Mouse (Mus musculus) embryo, embryonic 10.5 days (tissue): ENCODE measurements around the gene Fnbp1.
A peak's percentile ranks its signal among the peaks of the same experiment; 100 is the strongest.
"Not testable (repeated sequence)": the region's sequence is repeated elsewhere in the genome, so short reads cannot be mapped to it uniquely, and the experiment has no call there.

Experiments used
- DNase-seq: peaks from one replicate; pipeline ENCODE4 v3.0.0-alpha.2; 2015; ENCODE audit warnings: low spot score

Gene Fnbp1

DNA sequence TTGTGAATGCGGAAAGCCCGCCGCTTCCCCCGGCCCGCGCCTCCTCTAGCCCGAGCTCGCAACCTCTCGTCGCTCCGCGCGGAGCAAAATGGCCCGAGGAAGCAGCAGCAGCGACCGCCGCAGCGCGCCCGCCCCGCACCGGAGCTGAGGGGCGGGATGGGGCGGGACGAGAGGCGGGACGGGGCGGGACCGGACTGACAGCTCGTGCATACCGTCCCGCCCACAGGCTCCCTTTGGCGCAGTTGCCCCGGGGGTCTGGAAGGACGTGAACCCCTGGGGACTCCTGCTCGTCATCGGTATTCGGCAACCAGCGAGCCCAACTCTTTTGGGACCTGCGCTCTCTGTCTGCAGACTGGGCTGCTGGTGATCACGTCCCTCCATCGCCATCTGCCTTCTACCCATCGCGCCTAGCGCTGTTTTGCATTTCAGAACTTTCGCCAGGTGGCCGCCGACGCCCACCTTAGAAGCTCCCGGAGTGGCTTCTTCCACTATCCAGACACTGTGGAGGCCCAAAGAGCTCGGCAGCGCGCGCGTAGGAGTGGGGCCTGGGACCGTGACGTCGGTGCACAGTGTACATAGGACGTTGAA is at the start of gene Fnbp1:
Fnbp1 (minus strand) TSS at position 142 of the 588 bp plus-strand sequence.
- DNase-seq: peak; percentile 88

DNA sequence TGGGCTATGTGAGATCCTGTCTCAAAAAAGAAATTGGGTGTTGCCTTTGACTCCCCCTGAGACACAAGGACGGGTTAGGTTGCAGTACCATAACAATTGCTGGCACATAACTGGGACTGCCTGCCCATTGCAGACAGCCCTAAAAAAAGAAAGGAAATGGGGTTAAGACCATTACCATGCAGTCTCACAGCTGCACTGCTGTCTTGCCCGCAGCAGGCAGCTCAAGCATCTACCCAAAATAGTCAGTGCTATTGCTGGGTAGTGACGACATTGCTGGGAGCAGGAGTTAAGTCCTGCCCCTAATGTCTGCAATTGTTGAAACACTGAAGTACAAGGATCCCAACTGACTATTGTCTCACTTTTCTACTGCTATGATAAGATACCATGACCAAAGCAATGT is 47.8 kb upstream of the Fnbp1 start:
- DNase-seq: no peak

DNA sequence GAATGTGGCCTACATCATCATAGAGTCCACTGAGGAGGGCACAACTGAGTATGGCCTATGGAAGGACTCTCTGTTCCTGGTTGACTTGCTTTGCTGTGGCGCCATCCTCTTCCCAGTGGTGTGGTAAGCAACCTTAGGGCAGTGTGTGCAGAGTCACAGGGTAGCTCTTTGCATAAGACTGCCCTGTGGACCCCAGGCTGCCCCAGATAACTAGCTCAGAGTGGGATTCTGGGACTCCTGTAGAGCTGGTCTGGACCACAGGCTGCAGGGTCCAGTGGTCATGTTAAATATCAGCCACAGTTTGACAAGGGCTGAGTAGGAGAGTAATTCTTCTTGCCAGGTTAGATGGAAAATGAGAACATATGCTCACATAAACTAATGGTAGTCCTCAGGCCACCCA is 46.9 kb upstream of the Fnbp1 start:
- DNase-seq: no peak

DNA sequence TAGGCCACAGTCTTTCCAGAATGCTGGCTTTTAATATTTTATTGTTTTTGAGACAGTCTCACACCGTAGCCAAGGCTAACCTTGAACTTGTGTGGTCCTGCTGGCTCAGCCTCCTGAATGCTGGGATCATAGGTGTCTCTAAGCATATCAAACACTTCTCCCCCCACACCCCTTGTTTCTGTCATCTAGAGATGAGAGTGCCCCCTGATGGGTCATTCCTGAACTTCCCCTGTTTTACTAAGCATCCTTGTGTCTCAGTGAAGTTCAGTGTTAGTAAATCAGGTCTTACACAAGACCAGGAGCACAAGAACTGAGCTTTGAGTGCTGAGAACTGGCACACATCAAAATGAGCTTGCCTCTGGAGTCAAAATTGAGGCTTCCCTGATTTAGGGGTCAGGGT is 42.0 kb upstream of the Fnbp1 start:
- DNase-seq: no peak

DNA sequence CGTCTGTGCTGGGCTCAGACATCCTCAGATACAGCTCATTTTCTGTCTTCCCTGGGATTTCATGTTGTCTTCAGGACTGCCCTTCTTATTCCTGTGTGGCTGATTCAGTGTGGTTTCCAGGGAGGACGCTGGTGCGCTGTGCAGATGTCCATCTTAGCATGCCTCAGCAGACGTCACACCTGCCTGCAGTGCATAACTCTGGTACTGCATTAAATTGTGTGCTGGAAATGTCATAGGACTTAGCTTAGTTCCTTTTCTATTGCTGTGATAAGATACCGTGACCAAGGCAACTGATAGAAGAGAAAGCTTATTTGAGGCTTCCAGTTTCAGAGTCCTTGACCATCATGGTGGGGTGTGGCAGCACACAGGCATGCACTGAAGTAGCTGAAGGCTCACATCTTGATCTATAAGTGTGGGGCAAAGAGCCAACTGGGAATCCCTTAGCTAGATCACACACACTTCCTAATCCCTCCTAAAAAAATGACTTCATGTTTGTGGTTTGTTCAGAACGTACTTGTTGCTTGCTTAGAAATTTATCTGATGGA is 41.0 kb upstream of the Fnbp1 start:
- DNase-seq: no peak

DNA sequence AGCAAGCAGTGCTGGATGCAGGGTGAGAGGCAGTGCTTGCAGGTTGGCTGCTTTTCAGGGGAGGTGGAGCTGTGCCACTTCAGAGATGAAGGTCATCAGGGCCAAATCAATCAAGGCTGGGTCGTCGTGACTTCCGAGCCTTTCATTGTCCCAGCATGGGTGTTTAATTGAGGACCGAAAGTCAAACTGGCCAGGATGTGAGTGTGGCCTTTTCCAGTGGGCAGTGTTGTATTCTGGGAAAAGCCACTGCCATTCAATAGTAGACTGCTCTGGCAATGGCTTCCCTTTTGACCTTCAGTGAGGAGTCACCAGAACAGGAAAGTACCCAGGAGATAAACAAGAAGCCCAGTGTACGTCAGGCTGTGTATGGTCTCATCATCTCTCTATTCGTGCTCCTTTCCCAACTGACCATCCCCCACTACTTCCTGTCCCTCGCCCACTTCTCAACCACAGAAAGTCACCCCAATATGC is 38.3 kb upstream of the Fnbp1 start:
- DNase-seq: no peak

DNA sequence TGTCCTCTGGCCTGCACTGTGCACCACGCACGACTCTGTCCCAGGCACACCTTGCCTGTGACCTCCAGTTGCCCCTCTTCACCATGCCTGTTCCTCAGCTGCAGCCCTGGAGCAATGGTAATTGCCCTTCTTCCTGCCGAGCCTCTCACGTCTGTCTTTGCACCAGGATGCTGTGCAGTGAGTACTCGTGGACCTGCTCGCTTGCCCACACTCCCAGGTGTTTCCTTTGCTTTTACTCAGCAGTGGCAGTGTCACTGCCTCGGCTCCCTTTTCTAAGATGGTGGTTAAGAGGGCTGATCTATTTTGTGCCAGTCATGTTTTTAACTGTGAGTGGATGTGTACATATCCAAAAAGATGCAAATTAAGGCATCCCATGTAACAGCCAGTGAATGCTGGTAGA is 37.7 kb upstream of the Fnbp1 start:
- no peak for DNase-seq

DNA sequence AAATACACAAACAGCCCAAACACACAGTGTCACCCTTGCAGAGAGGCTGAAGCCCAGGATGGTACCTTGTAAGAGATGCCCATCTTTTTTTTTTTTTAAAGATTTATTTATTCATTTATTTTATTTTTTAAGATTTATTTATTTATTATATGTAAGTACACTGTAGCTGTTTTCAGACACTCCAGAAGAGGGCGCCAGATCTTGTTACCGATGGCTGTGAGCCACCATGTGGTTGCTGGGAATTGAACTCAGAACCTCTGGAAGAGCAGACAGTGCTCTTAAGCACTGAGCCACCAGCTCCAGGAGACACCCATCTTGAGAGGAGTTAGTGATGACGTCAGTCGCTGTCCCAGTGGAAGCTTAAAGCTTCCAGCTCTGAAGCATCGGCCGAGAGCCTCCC is 36.8 kb upstream of the Fnbp1 start:
- DNase-seq: not testable (repeated sequence)

DNA sequence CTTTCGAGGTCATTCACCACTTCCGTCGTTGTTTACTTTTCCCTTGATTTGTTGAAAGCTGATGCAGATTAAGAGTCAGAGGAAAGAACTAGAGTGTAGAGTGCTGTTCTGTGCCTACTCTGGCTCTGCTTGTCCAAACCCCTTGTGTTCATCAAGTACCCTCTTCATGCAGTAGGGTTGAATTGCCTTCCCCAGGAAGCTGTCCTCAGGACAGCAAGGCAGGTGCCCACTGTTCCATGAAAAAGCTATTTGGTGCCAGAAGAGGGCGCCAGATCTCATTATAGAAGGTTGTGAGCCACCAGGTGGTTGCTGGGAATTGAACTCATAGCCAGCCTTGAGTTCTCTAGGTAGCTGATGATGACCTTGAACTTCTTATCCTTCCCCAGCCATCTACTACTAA is 31.5 kb upstream of the Fnbp1 start:
- DNase-seq: peak; percentile 38

DNA sequence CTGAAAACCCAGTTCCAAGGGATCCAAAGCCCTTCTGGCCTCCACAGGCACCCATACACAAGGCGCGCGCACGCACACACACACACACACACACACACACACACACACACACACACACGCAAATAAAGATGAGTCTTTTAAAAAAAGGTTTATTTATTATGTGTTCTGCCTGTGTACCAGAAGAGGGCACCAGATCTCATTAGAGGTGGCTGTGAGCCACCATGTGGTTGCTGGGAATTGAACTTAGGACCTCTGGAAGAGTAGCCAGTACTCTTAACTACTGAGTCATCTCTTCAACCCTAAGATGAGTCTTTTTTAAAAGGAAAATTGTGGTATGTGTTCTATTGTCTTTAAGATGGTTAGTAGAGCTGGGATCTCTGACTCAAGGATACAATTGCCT is 30.7 kb upstream of the Fnbp1 start:
- DNase-seq: no peak

DNA sequence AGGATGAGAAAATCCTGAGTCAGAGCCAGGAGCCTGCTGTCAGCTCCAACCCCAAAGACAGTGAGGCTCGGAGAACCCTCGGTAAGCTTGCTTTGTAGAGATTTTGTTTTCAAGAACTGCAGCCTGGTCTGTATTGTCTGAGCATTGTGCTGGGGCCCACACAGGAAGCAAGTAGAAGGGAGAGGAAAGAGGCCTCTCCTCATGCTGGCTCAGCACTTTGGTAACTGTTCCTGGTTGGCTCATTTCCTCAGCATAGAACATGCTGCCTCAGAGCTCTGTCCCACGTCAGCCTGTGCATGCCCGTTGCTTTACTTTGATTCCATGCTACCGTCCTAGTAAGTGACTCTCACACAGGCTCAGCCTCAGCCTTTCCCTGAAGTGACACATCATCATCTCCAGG is 30.2 kb upstream of the Fnbp1 start:
- DNase-seq: no peak

DNA sequence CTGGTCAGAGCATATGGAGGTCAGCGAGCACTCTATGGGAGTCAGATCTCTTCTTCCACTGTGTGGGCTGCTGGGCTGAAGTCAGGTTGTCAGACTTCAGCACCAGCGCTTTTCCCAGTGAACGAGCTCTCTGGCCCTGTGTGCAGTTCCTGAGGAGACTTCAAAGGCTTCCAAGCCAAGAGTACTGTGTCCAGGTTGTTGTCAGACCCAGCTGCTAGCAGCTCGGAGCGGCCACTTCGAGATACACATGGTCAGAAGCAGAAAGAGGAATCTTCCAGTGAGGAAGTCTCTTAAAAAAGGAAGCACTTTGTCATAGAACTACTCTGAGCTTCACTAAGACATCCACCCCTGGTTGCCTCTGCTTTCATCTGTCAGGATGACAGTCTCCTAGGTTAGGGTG is 28.4 kb upstream of the Fnbp1 start:
- DNase-seq: no peak

DNA sequence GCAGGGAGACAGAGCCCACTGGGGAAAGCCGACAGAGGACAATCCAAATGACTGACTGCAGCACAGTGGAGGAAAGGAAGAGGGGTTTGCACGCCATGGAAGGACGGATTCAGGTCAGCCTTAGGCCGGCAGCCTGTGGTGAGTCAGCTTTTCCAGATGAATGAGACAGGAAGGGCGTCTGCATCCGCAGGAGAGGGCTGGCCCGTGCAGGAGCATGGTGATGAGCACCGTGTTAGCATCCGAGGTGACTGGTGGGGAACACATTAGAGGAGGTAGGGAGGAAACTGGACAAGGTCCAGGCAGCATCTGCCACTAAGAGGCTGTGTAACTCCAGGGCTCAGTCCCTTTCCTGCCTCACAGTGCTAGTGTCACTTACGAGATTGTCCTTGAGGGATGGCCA is 27.2 kb upstream of the Fnbp1 start:
- no peak for DNase-seq

DNA sequence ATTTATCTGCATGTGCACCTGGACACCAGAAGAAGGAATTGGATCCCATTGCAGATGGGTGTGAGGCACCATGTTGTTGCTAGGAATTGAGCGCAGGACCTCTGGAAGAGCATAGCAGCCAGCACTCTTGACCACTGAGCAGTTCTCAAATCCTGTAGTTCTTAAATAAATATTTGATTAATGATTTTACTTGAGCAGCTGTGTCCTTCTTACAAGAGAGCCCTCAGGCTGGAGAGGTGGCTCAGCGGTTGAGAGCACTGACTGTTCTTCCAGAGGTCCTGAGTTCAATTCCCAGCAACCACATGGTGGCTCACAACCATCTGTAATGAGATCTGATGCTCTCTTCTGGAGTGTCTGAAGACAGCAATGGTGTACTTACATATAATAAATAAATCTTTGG is 25.8 kb upstream of the Fnbp1 start:
- not testable (repeated sequence) for DNase-seq

DNA sequence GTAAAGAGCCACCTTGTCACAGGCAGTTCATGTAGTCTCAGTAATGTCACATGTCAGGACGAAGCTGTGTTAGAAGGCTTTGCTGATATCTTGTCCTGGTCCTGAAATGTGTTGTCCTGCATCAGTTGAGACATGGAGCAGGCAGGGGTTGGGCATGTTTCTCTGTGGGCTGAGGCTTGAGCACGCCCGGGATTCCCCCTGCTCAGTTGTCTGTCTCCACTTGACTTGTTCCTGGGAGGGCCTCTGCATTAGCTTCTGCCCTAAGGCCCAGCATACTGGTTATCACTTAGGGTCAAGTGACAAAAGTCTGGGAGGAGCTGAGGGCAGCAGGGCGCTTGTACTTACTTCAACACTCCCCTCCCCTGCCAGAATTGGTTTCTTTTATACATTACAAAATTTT is 23.7 kb upstream of the Fnbp1 start:
- DNase-seq: no peak

DNA sequence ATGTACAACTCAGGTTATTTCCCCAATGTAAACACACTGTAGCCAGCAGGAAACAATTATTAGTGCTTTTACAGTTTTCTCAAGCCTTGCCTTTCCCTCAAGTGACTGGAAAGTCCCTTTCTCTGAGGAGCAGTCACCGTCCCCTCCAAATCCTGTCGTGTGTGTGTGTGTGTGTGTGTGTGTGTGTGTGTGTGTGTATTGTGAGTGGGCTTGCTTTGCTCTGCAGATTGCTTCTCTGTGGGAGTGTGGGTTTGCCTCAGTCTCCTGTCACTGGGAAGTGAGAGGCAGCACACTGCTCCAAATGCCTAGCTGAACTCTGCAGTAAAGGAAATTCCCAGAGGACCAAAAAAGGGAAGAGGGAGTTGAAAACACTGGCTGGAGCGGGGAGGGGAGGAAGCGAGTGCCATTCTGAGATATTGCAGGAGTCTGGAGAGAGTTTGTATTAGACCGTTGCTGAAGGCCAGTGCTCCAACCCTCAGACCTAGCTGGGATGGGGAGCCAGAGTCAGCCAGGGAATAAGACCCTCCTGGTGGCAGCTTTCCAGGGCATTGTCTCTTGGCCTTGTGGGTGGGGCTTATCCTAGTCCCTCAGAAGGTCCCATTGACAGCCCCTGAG is 23.1 kb upstream of the Fnbp1 start:
- peak; percentile 21 for DNase-seq

DNA sequence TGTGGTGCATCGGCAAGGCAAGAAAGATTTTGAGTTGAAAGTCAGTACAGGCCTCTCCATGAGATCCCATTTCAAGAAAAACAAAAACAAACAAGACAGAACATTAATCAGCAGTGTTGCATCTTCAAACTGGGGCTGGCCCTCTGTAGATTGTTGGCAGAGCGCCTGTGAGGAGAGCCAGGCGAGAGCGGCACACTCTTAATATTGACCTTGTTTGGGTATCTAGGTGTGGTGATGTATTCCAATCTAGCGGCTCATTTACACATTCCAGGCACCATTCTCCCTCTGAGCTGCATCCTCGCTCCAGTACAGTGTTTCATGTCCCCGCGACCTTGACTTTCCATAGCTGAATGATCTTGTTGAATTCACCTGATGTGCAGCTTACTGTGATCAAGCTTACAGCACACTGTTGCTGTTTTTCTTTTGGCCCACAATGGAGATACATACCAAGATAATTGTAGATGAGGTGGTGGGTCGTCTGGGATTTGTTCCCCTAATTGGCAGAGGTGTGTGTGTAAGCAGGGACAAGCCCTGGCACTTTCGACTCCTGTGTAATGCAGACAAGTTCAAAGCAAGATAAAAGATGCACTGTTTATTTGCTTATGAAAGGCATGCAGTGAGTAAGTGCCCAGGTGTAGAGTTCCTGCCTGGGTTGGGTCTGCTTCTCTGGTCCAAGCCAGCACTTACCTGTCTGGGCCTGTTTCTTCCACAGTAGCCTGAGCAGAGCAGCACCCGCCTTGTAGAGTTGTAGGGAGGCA is 21.7 kb upstream of the Fnbp1 start:
- no peak for DNase-seq

DNA sequence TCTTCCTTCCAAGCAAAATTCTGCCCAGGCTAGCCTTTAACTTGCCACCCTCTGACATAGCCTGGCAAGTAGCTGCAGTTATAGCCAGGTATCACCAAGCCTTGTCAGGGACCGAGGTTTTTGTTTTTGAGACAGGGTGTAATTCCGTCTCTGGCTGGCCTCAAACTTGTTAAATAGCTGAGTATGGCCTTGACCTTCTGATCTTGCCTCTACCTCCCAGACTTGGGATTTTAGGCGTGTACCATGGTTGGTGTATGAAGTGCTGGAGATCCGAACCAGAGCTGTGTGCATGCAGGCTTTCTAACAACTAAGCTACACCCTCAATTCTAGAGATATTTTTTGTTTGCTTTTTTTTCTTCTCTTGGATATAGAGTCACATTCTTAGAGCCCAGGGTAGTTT is 19.8 kb upstream of the Fnbp1 start:
- no peak for DNase-seq

DNA sequence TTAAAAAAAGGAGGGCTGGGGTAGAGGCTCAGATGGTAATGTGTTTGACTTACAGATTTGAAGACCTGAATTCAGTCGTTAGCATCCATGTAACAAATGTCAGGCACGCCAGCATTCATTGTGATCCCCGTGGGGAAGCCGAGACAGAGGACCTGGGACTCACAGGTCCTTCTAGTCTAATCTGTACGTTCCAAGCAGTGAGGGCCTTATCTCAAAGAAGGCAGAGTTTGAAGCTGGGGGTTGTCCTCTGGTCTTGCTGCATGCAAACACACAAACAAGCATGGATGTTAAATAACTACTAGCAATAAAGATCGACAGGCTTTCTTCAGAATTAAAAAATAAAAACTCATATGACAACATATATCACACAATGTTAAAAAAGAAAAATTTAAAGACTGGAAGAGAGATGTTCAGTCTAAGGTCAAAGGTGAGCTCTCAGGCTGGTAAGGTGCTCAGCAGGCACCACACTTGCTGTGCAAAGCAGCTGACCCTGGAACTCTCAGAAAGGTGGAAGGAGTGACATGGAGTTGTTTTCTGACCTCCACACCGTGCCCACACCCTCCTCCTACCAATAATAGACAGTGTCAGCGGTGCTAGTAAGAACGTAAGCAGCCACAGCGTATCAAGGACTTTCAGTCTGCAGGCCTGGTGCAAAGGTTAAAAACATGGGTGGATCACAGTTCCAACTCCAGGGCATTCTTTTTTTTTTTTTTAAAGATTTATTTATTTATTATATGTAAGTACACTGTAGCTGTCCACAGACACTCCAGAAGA is 18.5 kb upstream of the Fnbp1 start:
- no peak for DNase-seq

DNA sequence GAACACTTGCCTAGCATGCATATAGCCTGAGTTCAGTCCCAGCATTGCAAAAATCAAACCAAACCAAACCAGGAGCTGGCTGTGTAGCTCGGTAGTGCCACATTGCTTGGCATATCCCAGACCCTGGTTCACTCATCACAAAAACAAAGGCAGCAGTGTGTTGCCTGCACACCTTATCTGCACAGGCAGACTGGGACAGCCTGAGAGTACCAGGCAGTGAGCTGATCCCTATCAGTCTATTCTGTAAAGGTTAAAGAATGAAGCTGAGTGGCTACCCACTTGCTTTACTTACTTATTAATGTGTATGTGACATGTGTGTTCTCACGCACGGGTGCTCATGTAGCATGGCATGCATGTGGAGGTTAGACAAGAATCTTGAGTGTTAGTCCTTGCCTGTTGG is 15.0 kb upstream of the Fnbp1 start:
- no peak for DNase-seq

DNA sequence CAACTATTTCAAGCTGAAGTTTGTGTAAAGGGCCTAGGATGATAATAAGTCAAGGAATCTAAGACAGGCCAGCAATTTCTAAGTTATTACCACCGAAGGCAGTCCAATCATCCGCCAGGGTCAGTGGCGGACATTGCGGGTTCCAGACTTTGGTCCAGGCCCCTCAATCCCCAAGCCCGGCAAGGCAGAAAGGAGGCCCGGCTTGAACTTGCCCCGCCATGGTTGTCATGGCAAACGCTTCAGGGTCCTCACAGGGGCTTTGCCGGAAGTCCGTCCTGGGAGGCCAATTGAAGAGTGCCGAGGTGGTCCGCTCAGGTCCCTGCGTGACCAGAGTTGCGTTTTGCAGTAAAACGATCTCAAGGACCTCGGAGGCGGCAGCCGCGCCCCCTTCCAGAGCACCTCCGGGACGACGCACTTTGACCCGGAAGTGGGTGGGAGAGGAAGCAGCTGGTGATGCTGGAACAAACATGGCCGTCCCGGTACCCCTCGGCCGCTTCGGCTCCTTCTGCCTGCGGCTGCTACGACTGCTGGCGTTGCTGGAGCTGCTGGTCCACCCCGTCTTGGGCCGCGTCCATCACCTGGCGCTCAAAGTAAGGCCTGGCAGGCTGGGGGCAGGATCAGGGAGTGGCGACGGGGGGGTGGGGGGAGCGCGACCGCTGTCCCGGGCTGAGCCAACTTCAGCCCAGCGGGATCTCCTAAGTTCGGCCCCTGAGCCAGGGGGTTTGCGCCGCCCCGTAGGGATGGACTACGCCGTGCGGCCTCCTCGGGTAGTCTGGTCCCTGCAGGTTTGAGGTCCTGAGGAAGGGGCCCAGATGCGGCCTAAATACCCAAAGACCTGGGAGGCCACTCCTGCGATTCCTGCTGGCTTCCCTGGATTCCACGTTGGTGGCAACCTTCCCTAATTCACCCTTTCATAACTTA is 10.3 kb upstream of the Fnbp1 start, which contains the start of gene Gpr107:
Gpr107 (plus strand) TSS at position 425 of the 921 bp plus-strand sequence.
- peak; percentile 94 for DNase-seq
